Mouse (Mus musculus): ENCODE measurements at regions not wholly inside any gene's neighbourhood (a gene's known extent, or its start where the extent isn't known, plus 50 kb on each side); places are given as distances from the start of the nearest gene placed in this dataset.

DNA sequence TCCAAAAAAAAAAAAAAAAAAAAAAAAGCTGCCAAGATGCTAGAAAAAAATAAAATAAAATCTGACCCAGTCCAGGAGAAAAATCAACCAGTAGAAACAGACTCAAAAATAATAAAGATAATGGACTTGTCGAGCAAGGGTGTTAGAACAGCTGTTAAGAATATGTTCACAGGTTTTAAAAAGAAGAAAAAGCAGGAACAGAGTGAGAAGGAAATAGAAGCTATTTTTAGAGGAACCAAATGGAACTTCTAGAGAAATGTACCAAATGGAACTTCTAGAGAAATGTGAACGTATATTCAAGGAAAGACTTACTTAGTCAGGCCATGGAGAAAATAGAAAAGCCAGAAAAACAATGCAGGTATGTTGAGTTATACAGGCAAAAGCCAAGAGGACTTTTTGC lies 662.4 kb upstream of the Jmjd1c start:
- no peaks in the 10 kb centered on the region for H3K4me1 ChIP-seq (ENCODE audit: control insufficient read depth, insufficient read depth, insufficient read length, low read length)
- no peak overlapping the region for H3K27ac ChIP-seq (replicated peaks; ENCODE audit: low read depth, low read length)
- no peak overlapping the region for H3K4me3 ChIP-seq (ENCODE audit: insufficient read depth, low read depth, low read length)

DNA sequence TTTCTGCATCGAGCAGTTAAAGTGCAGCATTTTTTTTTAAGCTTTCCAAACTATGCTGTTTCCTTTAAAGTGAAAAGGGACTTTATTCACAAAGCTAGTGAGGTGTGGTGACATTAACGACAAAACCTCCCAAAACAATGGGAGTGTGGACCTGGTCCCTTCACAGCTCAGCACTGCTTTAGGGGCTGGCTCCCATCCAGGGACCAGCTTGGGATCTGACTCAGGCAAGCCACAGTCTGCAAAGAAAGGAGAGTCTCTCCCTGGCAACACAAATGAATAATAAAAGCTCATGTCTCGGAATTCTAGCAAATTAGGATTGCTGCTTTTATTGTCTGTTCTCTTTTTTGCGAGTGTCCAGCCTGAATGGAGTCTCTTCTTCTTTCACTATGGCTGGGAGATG lies 625.2 kb upstream of the Jmjd1c start:
- no peaks in the 10 kb centered on the region for H3K4me1 ChIP-seq (ENCODE audit: control insufficient read depth, insufficient read depth, insufficient read length, low read length)
- H3K4me3 ChIP-seq (ENCODE audit: insufficient read depth, low read depth, low read length) = no peak overlapping the region
- no peak overlapping the region for H3K27ac ChIP-seq (replicated peaks; ENCODE audit: low read depth, low read length)

DNA sequence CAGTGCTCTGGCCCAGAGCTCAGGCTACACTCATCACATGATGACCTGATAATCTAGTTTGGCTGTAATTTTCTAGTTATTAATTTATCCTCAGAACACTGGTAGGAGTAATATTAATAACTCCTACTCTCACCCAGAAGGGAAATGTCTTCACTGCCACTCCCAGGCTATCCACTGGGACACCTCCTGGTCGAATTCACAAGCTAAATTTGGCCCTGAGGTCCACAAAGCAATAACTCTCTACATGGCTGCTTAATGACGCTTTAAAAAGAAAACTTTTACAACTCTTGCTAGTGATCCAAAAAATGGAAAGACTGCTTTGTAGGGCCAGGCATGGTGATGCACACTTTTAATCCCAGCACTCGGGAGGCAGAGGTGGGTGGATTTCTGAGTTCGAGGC lies 623.9 kb upstream of the Jmjd1c start:
- Histone ChIP-seq H3K4me3 (ENCODE audit: insufficient read depth, low read depth, low read length) (no peak overlapping the region), H3K4me1 (ENCODE audit: control insufficient read depth, insufficient read depth, insufficient read length, low read length) (no peaks in the 10 kb centered on the region), H3K27ac (replicated peaks; ENCODE audit: low read depth, low read length) (no peak overlapping the region)

DNA sequence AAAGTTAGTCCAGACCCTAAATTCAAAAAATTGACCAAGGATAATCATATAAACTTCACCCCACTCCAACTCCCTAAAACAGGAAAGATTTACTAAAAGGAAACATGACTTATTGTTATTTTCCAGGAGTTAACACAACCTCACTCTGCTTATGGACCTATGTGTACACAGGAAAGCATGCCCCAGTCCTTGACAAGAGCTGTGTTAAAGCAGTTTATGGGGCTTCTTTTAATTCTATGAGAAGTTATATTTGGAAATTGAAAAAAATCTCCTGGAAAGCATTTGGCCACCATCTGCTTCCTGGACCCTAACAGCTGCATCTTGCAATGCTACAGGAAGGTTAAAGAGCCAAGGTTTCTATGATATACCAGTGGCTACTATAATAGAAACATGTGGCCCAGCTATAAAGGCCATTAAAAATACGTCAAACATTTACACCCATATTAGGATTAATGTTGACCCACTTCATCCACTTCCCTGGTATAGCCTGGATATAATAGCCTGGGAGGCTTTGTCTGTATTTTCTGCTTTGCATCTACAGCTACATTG lies 620.7 kb upstream of the Jmjd1c start:
- Histone ChIP-seq H3K4me3 (ENCODE audit: insufficient read depth, low read depth, low read length) (no peak overlapping the region), H3K4me1 (ENCODE audit: control insufficient read depth, insufficient read depth, insufficient read length, low read length) (no peaks in the 10 kb centered on the region), H3K27ac (replicated peaks; ENCODE audit: low read depth, low read length) (no peak overlapping the region)

DNA sequence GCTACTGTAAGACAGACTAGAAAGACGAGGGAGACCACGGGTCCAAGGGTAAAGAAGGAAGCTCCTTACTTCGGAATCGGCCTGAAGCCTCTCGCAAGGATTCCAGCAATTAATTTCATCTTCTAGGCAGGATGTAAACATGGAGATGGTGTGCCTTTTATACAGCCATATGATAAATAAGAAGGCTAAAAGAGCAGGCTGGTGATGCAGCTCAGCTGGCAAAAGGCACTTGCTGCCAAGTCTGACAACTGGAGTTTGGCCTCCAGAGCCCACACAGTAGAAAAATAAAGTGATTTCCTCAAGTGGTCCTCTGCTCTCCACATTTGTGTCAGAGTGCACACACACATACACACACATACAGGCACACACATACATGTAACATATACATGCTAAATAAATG lies 605.1 kb upstream of the Jmjd1c start:
- Histone ChIP-seq H3K27ac (replicated peaks; ENCODE audit: low read depth, low read length) (no peak overlapping the region), H3K4me1 (ENCODE audit: control insufficient read depth, insufficient read depth, insufficient read length, low read length) (no peaks in the 10 kb centered on the region), H3K4me3 (ENCODE audit: insufficient read depth, low read depth, low read length) (no peak overlapping the region)

GRCm38 (mm10) chr10:66491850-66492249 lies 604.1 kb upstream of the Jmjd1c start:
- Histone ChIP-seq H3K27ac (replicated peaks; ENCODE audit: low read depth, low read length) (no peak overlapping the region), H3K4me3 (ENCODE audit: insufficient read depth, low read depth, low read length) (no peak overlapping the region), H3K4me1 (ENCODE audit: control insufficient read depth, insufficient read depth, insufficient read length, low read length) (no peaks in the 10 kb centered on the region)

DNA sequence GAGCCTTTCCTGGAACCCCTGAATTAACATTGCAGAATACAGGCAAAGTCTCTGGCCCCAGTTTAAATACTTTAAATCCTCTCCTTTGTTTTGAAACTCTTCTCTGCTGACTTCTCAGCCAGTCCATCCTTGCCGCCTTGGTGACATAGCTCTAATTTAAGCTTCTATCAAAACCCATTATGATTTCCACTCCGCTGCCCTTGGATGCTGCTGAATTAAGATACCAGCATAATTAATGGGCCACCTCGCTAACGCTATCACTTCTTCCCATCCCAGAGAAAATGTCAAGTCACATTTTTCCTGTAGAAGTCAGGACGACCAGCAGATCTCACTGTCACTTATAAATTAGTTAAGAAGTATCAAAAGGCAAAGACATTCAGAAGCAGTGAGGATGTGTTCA lies 556.1 kb upstream of the Jmjd1c start:
- no peak overlapping the region for H3K4me3 ChIP-seq (ENCODE audit: insufficient read depth, low read depth, low read length)
- H3K27ac ChIP-seq (replicated peaks; ENCODE audit: low read depth, low read length) = no peak overlapping the region
- H3K4me1 ChIP-seq (ENCODE audit: control insufficient read depth, insufficient read depth, insufficient read length, low read length) = no peaks in the 10 kb centered on the region

DNA sequence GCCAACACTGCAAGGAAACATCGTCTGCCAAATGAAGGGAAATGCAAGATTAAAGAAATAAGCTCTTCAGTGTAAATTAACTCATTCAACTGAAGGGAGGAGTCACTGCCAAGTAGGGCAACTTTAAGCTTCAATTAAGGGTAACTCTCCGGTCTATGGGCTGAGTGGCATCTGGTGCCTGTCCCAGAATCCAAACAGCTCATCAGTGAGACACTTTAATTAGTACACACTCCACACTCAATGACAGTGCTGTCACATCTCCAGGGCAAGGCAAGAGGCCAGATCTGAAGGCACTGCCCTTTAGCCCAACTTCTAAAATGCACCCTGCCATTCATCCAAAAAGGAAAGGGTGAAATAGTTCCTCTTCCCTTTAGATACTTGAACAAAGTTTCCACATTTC lies 549.3 kb upstream of the Jmjd1c start:
- no peaks in the 10 kb centered on the region for H3K4me1 ChIP-seq (ENCODE audit: control insufficient read depth, insufficient read depth, insufficient read length, low read length)
- H3K27ac ChIP-seq (replicated peaks; ENCODE audit: low read depth, low read length) = no peak overlapping the region

GRCm38 (mm10) chr10:66547660-66548059 lies 548.3 kb upstream of the Jmjd1c start:
- H3K27ac ChIP-seq (replicated peaks; ENCODE audit: low read depth, low read length) = no peak overlapping the region
- H3K4me3 ChIP-seq (ENCODE audit: insufficient read depth, low read depth, low read length) = no peak overlapping the region
- no peaks in the 10 kb centered on the region for H3K4me1 ChIP-seq (ENCODE audit: control insufficient read depth, insufficient read depth, insufficient read length, low read length)

More for the DNA sequence above, 549.3 kb upstream of the Jmjd1c start:
- no peak overlapping the region for H3K4me3 ChIP-seq (ENCODE audit: insufficient read depth, low read depth, low read length)

GRCm38 (mm10) chr10:66548073-66548472 lies 547.9 kb upstream of the Jmjd1c start:
- Histone ChIP-seq H3K27ac (replicated peaks; ENCODE audit: low read depth, low read length) (no peak overlapping the region), H3K4me3 (ENCODE audit: insufficient read depth, low read depth, low read length) (no peak overlapping the region), H3K4me1 (ENCODE audit: control insufficient read depth, insufficient read depth, insufficient read length, low read length) (no peaks in the 10 kb centered on the region)

DNA sequence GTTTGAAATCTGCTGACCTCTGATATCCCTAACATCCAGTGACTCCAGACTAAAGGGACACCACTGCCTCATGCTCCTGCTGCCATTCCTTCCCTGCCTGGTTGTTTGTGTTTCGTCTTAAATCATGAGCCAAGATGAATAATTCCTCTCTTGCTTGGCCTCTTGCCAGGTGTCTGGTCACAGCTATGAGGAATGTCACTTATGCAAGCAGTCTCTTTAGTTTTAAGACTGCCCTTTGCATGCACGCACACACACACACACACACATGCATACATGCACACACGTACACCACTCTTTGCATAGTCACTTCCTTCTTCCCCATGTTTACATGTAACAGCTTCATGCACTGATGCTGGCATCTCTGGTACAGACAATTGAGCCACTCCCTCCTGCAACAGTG lies 543.0 kb upstream of the Jmjd1c start:
- no peak overlapping the region for H3K27ac ChIP-seq (replicated peaks; ENCODE audit: low read depth, low read length)
- no peaks in the 10 kb centered on the region for H3K4me1 ChIP-seq (ENCODE audit: control insufficient read depth, insufficient read depth, insufficient read length, low read length)
- no peak overlapping the region for H3K4me3 ChIP-seq (ENCODE audit: insufficient read depth, low read depth, low read length)

- no peaks in the 10 kb centered on the region for H3K4me1 ChIP-seq (ENCODE audit: control insufficient read depth, insufficient read depth, insufficient read length, low read length)
- H3K27ac ChIP-seq (replicated peaks; ENCODE audit: low read depth, low read length) = no peak overlapping the region
Observed at GRCm38 (mm10) chr10:66554259-66554658, 541.7 kb upstream of the Jmjd1c start.

DNA sequence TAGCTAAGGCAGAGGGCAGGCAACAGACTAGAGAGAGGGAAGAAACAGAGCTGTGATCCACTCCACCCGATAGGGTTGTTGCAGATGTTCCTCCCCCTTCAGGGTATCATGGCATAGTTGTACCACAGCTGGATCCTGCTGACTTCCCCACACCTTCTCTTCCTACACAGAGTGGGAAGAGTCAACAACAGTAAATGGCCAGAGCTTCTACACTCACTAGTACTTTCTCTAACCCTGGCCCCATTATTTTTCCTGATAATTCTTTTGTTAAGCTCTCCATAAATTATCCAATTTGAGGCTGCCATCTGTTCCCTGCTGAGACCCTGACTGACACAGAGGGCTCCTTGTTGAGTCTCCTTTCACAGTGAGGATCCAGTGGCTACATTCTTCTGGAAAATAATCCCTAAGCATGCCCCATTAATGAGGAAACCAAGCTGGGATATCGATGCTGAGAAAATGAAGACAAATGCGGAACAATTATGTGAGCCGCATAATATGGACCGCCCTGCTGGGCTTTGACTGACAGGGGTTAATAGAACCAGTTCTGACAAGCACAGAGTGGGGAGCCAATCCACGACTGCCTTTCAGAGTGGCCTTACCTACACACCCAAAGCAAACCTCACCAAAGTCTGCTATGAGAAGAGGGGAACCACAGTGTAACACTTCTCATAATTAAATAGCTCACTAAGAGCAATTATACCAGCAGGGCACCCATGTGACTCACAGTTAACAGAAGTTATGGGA lies 537.7 kb upstream of the Jmjd1c start:
- H3K27ac ChIP-seq (replicated peaks; ENCODE audit: low read depth, low read length) = no peak overlapping the region
- no peaks in the 10 kb centered on the region for H3K4me1 ChIP-seq (ENCODE audit: control insufficient read depth, insufficient read depth, insufficient read length, low read length)
- H3K4me3 ChIP-seq (ENCODE audit: insufficient read depth, low read depth, low read length) = no peak overlapping the region

More at GRCm38 (mm10) chr10:66554259-66554658, 541.7 kb upstream of the Jmjd1c start:
- no peak overlapping the region for H3K4me3 ChIP-seq (ENCODE audit: insufficient read depth, low read depth, low read length)

DNA sequence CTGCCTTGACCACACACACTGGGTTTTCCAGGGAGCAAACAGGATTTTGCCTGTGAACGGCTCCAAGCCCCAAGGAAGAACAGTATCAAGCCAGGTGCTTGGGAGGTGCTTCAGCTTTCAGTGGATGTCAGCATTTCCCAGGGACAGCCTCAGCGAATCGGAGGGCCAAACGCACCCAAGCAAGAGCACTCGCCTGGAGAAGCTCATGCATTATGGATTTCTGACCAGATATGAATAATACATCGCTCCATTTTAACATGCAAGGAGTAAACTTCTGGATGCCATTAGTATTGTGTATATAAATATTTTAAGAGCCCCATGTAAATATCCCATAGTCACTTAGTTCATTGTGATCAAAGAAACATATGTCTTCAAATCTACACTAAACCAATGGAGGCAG lies 530.6 kb upstream of the Jmjd1c start:
- no peak overlapping the region for H3K4me3 ChIP-seq (ENCODE audit: insufficient read depth, low read depth, low read length)
- no peak overlapping the region for H3K27ac ChIP-seq (replicated peaks; ENCODE audit: low read depth, low read length)
- no peaks in the 10 kb centered on the region for H3K4me1 ChIP-seq (ENCODE audit: control insufficient read depth, insufficient read depth, insufficient read length, low read length)

DNA sequence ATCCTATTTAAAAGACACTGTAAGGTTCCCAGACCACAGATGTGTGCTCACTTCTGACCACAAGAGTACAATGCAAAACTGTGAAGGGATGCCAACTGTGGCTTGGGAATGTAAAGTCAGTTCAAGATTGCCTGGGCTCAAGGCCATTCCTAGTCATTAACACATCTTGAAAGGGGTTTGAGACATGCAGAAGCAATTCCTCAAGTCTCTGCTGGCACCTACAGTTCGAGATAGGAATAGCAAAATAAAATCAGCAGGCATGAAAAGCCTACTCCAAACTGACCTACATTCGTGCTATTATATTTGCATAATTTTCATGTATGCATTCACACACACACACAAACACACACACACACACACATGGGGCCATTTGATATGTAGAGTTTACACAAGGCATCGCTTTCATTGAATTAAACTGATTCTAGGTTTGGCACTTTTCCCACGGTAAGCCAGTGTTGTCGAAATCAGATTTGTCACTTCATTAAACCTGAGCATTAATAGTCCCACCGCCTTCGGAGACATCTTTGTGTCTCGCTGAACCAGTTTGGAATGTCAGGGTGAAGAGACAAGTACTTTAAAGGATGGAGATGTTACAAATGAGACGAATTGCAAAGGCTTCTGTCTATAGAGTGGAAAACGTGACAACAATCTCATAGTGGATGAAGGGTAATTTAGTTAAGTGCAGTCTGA lies 520.9 kb upstream of the Jmjd1c start:
- no peaks in the 10 kb centered on the region for H3K4me1 ChIP-seq (ENCODE audit: control insufficient read depth, insufficient read depth, insufficient read length, low read length)
- no peak overlapping the region for H3K4me3 ChIP-seq (ENCODE audit: insufficient read depth, low read depth, low read length)
- no peak overlapping the region for H3K27ac ChIP-seq (replicated peaks; ENCODE audit: low read depth, low read length)

- H3K4me1 ChIP-seq (ENCODE audit: control insufficient read depth, insufficient read depth, insufficient read length, low read length) = no peaks in the 10 kb centered on the region
- no peak overlapping the region for H3K4me3 ChIP-seq (ENCODE audit: insufficient read depth, low read depth, low read length)
- H3K27ac ChIP-seq (replicated peaks; ENCODE audit: low read depth, low read length) = no peak overlapping the region
Observed at GRCm38 (mm10) chr10:66593001-66593400, 502.9 kb upstream of the Jmjd1c start.
